Mouse (Mus musculus): ENCODE results near the gene Tsg101. TPM values are rescaled to one million over a fixed set of nuclear protein-coding genes. Genes with fewer than 3 reads are reported as not detected.

The Tsg101 gene
- total RNA-seq, 4 experiments from 2014 or later: 60.2 to 74.6 (median 67.6) TPM

DNA sequence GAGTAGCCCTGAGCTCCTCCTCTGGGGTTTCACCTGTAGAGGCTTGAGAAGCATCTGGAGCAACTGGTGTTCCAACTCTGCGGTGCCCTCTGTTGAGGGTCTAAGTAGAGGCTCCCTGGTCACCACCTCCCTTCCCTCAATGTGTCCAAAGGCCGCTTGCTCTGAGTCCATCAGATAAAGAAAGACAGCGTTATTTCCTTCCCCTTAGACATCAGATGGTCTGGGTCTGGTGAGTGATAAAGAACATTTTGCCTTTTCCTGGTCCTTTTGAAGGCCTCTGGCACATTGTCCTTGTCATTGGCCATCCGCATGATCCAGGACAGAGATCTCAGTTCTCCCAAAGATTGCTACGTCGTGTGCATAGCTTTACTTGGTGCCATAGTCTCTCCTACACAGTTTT is 42.5 kb downstream of the Tsg101 start:
- DNase-seq (ENCODE audit: low spot score in 2 of 2): no peak

DNA sequence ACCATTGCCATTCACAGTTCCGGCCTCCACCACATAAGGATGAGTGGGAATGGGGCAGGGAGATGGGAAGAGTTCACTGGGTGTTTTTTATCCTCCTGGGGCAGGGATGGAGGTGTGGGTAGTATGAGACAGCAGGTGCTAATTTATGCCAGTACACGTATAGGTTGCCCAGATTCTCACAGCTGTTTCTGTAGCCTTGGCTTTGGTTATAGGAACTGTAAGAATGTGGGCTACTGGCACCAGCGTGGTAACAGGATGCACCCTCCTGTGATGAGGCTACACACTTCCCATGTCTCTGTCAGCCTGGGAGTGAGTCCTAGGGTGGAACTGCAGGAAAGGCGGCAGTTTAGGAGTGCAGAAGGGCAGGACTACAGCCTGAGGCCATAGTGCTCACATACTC is 42.9 kb downstream of the Tsg101 start:
- no peak for DNase-seq (ENCODE audit: low spot score in 2 of 2)

DNA sequence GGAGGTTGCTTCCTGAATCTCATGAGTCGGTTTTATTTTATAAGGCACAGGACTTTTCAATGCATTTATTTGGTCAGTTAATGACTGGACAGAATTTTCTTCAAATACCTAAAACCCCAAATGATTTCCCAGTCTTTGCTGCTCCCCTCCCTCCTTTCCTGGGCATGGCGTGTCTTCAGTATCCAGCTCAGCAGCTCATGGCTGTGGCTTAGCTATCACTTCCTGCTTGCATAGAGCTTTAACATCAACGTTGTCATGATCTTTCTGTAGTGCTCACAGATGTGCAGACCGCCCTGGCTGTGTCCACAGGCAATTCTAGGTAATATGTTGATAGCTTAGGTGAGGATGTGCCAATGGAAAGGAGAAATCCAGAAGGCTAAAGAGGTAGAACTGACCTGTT is 47.8 kb downstream of the Tsg101 start:
- no peak for DNase-seq (ENCODE audit: low spot score in 2 of 2)

DNA sequence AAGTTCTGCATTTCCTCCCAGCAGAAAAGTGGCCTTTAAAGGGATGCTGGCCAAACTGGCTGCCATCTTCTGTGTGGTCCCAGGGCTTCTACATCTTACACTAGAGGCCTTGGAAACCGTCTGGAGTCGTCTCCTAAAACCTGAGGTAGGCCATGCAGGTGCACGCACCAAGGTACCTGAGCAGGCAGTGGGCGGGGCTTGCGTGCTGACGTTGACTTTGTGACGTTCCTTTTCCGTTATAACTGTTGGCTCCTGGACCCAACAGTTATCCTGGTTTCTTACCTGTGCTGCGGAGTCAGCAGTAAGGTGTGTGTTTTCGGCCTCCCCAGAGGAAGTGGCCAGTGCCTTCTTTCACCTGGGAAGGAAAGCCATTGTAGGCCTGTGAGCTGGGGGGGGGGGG is 58.8 kb downstream of the Tsg101 start, which contains the start of gene Ldhc:
TSS of gene Ldhc (plus strand) at position 208 of the 400 bp plus-strand sequence.
- no peak for DNase-seq (ENCODE audit: low spot score in 2 of 2)

DNA sequence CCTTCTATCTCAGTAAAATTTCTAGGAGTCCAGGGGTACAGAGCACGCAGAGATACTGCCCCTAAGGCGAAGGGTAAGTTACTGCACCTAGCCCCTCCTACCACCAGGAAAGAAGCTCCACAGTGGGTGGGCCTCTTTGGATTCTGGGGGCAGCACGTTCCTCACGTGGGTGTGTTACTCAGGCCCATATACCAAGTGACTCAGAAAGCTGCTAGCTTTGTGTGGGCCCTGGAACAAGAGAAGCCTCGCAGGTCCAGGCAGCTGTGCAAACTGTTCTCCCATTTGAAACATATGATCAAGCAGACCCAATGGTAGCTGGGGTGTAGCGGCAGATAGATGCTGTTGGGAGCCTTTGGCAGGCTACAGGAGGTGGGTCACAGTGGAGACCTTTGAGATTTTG is 60.7 kb downstream of the Tsg101 start:
- DNase-seq (ENCODE audit: low spot score in 2 of 2): no peak

DNA sequence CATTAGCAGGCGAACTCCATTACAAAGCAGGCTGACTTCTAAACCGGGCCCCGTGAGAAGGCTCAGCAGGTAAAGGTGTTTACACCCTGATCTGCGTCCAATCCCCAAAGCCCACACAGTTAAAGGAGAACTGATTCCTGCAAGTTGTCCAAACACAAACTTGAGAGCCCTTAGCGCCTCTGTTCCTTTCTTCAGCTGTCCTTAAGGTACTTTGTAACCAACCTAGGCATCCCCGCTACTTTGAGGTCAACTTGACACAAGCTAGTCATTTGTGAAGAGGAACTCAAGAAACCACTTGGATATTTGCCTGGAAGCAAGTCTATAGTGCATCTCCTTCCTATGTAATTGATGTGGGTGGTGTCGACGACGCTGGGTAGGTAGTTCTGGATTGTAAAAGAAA is 62.3 kb downstream of the Tsg101 start:
- no peak for DNase-seq (ENCODE audit: low spot score in 2 of 2)

DNA sequence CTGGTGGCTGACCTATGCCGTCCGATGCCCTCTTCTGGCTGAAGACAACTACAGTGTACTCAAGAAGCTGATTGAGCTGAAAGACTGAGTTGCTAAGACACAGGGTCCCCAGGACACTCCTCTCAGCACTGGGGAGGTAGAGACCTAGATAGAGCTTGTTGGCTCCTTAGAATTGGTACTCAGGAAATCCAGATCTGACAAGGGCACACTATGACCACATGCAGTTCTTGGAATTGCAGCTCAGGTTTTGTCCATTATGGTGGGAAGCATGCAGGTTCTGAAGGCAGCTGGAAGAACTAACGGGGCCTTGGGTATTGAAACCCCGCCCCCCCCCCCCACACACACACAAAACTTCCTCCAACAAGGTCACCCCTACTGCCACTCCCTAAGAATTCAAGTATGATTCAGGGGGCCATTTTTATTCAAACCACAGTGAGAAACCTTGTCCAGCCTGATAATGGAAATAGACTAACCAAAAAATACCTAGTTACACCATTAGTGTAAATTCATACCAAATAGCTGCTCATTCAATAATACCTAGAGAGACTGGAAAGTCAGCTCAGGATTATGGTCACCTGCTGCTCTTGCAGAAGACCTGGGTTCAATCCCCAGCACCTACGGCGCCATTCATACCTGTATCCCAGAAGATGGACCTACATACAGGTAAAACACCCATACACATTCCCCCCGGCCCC is 63.8 kb downstream of the Tsg101 start:
- no peak for DNase-seq (ENCODE audit: low spot score in 2 of 2)

DNA sequence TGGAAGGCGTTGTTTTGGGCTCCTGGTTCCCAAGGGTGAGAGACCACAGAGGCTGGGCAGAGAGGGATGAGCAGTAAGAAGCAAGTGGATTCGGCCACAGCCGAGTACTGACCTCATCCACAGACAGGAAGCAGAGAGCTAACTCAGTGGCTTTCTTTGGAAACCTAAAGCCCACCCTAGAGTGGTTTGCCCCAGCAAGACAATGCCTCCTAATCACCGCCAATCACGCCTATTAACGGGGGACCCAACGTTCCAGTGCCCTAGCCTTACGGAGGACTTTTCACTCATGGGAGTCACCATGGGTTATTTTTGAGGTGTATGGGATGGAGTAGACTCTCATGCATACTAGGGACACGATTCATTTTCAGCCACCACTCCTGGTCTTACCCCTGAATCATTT is 66.4 kb downstream of the Tsg101 start:
- DNase-seq (ENCODE audit: low spot score in 2 of 2): no peak

DNA sequence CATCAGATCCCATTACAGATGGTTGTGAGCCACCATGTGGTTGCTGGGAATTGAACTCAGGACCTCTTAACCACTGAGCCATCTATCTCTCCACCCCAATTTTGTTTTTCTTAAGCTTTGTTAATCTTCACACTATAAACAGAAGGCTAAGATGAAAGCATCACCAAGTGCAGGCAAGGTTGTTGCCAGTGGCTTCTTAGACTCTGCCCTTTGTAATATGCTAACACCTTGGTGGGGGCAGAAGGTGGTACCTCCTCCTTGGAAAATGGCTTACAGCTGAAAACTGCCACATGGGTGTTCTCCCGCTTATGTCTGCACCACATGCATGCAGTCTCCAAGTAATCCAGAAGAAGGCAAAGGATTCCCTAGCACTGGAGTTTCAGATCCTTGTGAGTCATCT is 67.1 kb downstream of the Tsg101 start:
- DNase-seq (ENCODE audit: low spot score in 2 of 2): no peak

DNA sequence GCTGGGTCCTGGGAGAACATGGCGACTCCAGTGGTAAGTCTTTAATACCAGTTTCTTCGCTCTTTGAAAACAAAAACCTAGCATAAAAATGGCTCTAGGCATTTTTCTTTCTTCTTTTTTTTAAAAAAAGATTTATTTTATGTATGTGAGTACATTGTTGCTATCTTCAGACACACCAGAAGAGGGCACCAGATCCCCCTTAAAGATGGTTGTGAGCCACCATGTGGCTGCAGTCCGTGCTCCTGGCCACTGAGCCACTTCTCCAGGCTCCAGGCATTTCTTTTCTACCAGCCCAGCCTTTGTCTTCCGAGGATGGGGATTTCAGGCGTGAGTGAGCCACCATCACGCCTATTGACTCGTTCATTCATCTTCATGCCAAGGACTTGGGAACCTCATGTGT is 68.7 kb downstream of the Tsg101 start:
- DNase-seq (ENCODE audit: low spot score in 2 of 2): no peak

DNA sequence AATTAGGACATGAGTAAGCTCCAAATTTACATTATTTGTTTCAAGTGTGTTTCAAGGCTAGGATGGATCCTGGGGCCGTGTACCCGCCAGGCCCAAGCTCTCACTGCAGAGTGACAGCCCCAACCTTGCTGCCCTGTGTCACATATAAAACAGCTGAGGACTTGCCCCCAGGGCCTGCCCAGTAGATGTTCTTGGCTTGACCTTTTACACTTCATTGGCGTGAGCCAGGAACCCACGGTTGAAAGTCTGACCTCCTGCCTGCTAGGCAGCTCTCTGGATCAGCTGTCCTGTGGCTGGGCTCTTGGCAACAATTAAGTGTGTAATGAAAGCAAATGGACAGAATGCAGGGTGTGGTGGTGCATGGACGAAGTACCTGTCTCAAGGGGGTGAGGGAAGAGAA is 70.5 kb downstream of the Tsg101 start:
- no peak for DNase-seq (ENCODE audit: low spot score in 2 of 2)

DNA sequence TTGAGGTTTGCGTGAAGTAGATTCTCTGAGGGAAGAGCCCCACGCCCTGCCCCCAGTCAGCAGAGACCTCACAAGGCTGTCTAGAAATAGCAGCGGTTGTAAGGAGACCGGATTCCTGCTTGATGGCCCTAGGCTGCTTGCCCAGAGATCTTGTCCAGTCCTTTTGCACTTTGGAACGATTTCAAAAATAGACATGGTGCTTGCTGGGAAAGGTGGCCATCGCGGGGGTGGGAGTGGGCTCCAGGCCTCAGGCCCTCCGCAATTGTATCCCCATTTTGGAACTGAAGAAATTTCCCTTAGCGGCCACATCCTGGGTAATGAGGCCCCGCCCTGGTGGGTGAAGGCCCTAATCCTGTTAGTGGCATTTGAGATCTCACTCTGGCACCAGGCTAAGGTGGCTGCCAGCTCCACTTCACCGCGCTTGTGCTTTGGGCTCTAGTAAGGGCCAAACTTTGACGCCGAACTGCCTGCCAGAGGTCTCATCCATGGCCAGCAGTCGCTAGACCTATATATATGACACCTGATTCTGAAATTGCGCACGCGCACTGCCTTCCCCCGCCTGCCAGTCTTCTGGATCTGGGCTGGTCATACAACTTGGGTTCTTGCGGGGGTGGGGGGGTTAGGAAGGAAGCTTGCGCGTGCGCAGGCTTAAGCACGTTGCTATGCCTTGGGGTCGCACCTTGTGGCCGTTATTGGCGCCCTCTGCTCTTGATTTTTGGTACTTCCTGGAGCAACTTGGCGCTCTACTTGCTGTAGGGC is 73.1 kb downstream of the Tsg101 start:
- DNase-seq (ENCODE audit: low spot score in 2 of 2): peak in 1 of 2 experiments; percentile 48

DNA sequence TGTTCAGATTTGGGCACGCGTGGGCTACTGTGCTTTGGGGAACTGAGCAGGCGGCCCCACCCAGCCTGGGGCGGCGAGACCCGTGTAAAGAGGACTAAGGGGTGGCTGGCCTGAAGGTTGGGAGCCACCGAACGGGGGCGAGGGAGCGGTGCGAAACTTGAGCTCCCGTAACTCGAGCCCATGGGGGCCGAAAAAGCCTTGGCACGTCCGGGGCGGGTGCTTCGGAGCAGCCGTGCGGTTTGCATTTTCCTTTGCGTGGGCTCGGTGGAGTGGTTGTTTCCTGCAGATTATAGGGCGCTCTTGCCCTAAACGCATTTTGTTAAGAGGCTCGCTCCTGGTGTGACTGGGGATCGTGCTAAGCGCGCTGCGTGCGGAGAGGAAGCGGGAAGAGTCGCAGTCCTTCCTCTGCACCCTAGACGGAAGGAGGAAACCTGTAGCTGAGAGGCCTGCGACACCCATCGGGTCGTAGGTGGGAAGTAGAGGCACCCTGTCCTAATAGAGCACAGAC is 73.7 kb downstream of the Tsg101 start:
- peak in 1 of 2 experiments; percentile 46 for DNase-seq (ENCODE audit: low spot score in 2 of 2)

DNA sequence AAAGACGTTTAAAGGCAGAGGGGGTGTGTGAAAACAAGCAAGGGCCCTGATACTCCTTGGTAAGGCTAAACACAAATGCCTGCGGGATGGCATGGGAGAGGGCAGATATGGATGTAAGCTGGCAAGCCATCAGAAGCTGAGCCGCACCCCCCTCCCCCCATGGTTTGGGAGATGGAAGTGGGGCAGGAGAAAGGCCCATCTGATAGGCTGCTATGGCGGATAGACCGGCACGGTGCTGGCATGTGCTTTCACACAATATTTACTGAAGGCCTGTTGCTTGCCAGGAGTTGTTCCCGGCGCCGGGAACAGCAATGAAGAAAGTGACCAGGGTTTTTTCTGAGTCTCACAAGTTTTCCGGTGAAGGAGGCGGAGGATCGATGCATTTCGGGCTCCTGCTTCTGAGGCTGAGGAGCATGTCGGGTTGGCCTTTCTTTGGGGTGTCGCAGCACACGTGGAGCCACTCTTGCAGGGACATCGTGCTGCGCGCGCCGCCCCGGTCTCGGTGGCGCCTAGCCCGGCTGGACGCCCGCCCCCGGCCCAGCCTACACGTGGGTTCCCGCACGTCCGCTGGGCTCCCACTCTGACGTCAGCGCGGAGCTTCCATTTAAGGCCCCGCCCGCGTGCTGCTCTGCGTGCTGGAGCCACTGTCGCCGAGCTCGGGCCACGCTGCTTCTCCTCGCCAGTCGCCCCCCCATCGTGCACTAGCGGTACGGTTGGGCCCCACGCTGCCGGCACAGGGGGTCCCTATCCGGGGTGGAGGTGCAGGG is 74.4 kb downstream of the Tsg101 start:
- peak; percentile 81 to 89 for DNase-seq (ENCODE audit: low spot score in 2 of 2)

DNA sequence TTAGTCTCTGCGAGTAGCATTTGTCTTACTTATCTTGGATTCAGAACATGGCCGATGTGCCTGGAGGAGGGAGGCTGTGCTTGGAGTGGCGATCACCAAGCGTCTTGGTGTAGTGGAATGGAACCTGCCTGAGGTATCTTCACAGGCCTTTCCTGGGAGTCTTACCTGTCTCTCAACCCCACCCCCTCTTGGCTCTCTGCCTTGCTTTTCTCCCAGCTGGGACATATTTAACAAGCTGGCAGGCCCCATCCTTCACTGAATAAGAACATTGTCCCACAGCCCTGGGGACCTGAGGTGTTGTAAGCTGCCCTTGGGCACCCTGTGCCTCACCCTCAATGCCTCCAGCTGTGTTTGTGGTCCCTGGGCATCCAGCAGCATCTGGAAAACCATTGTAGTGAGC is 76.2 kb downstream of the Tsg101 start:
- DNase-seq (ENCODE audit: low spot score in 2 of 2): no peak

DNA sequence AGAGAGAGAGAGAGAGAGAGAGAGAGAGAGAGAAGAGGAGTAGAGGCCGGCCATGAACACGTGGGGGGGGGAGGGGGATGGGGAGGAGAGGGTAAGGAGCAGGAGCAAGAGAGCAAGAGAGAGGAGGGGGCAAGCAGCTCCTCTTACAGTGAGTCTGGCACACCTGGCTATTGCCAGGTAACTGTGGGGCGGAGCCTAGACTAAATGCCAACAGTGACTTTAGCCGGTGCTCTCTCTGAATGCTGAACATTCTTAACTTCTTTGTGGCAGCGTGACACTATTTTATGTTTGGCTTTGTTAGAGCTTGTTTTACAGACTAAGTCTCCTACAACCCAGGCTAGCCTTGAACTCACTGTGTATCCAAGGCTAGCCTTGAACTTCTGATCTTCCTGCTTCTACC is 77.5 kb downstream of the Tsg101 start:
- DNase-seq (ENCODE audit: low spot score in 2 of 2): no peak

DNA sequence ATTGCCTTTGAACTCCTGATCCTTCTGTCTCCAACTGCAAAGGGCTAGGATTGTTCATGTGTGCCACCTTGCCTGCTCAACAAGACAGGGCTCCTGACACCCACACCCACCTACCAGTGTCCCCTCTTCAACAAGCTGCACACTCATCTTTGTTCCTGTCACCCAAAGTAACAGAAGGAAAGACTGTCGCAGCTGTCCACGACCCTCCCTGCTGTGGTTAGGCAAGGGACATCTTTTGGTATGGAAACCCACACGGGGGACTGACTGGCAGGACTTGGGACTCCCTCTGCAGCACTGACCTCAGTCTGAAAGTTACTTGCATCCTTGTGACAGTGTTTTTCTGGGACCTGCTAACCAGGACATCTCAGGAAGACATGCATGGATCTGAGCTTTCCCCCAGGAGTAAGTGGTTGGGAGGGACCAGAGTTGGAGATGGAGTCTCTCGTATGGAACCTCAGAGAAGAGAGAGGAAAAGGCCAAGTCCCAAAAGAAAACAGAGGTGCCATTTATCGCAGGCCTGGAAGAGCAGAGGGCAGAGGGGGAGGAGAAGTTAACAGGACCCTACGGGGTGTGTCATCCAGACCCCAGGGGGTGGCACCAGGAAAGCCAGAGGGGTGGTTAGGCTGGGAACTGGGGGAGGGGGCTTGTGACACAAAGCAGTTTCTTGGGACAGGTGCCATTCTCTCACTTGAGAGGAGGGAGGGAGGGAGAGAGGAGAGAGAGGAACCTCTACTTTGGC is 78.8 kb downstream of the Tsg101 start, which contains the start of gene Ldha:
TSS of gene Ldha (plus strand) at position 689 of the 739 bp plus-strand sequence.
- DNase-seq (ENCODE audit: low spot score in 2 of 2): no peak

DNA sequence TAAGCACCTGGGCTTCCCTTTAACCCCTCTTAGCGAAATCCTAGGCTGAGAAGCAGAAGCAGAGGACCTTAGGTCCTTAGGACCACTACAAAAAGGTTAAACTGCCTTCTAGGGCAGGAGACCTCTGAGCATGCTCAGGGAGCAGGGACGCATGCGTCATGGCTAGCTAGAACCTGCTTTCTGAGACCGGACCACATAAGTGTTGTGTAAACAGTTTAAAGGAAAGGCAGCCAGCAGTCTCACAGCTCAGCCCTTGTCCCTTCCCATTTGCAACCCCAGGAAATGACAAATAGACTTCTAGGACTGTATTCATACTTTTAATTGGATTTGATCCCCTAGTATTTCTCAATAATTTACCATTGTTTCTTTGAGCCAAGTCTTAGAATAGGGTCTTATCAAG is 79.4 kb downstream of the Tsg101 start:
- DNase-seq (ENCODE audit: low spot score in 2 of 2): no peak

DNA sequence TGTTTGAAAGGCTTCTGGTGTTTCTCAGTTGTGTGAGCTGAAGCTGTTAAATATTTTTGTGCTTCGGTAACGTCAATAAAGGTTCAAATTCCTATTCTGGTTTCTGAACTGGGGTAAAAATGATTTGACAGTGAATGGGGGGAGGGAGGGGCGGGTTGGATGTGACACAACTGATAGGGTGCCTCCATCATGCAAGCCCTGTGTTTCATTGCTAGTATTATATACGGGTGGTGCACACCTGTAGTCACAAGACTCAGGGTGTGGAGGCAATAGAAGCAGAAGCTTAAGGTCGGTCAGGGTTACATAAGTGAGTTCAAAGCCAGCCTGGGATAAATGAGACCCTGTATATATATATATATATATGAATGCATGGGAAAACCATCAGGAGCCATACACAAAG is 79.9 kb downstream of the Tsg101 start:
- DNase-seq (ENCODE audit: low spot score in 2 of 2): no peak

DNA sequence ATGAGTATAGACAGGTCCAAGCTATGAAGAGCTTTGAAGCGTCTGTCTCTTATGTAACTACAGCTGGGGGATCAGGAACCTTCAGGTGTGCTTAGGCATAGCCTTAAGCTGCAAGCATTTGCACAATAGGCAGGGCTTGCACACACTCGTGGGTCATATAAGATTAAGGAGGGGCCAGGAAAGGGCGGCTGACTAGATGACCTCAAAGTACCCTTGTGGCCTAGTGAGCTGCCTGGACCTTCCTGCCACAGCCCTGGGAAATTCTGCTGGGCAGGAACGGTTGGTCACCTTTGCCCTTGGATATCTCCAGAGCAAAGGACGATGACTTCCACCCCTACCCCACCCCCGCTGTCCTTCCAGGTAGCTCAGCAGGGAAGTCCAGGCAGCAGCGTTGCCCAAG is 80.3 kb downstream of the Tsg101 start:
- DNase-seq (ENCODE audit: low spot score in 2 of 2): no peak
